Mouse (Mus musculus) stomach, postnatal 0 days (tissue): ENCODE results near the gene Mdm4. TPM values are rescaled to one million over a fixed set of nuclear protein-coding genes. Genes with fewer than 3 reads are reported as not detected.

Experiments
- ATAC-seq: fragments of 200-750 bp; cut with Nextera tagmentation; 2 replicates; pipeline ENCODE4 v1.8.0; 2017; ENCODE audit not compliant: low FRiP score, low TSS enrichment
- DNase-seq: peaks from one replicate; pipeline ENCODE4 v3.0.0-alpha.2; 2016; ENCODE audit warnings: low spot score
- H3K27ac ChIP-seq: fragments of 300-500 bp; sonication (generic); replicated peaks from 2 replicates; pipeline ENCODE4 v1.5.1; 2014; ENCODE audit warnings: mild to moderate bottlenecking, control low read depth
- H3K27me3 ChIP-seq: fragments of 300-500 bp; sonication (generic); 2 replicates; pipeline ENCODE4 v1.6.1; 2014; ENCODE audit warnings: low read length; ENCODE audit not compliant: control insufficient read depth, insufficient read depth
- H3K36me3 ChIP-seq: fragments of 300-500 bp; sonication (generic); 2 replicates; pipeline ENCODE4 v1.6.1; 2014; ENCODE audit warnings: low read length, mixed read lengths; ENCODE audit not compliant: control insufficient read depth, insufficient read depth
- H3K4me1 ChIP-seq: fragments of 300-500 bp; sonication (generic); replicated peaks from 2 replicates; pipeline ENCODE4 v1.6.1; 2014; ENCODE audit warnings: antibody characterized with exemption; ENCODE audit not compliant: control insufficient read depth, insufficient read depth
- H3K4me2 ChIP-seq: fragments of 300-500 bp; sonication (generic); replicated peaks from 2 replicates; pipeline ENCODE4 v1.6.1; 2014; ENCODE audit warnings: low read depth, mild to moderate bottlenecking, control low read depth, moderate library complexity
- H3K4me3 ChIP-seq: fragments of 300-500 bp; sonication (generic); 2 replicates; pipeline ENCODE4 v1.5.1; 2014; ENCODE audit warnings: low read depth, low read length, control low read depth
- H3K9ac ChIP-seq: fragments of 300-500 bp; sonication (generic); 2 replicates; pipeline ENCODE4 v1.6.1; 2014; ENCODE audit warnings: mild to moderate bottlenecking, low read length, control low read depth, mixed read lengths
- H3K9me3 ChIP-seq: fragments of 300-500 bp; sonication (generic); 2 replicates; pipeline ENCODE4 v1.6.1; 2016; ENCODE audit warnings: low read length; ENCODE audit not compliant: control insufficient read depth
- CTCF ChIP-seq: IDR thresholded peaks from 2 replicates; pipeline ENCODE4 v1.5.1; 2016; ENCODE audit warnings: antibody characterized with exemption, low read depth, mild to moderate bottlenecking, moderate library complexity
- EP300 ChIP-seq: optimal IDR thresholded peaks from 2 replicates; pipeline ENCODE3; 2016; ENCODE audit warnings: antibody characterized with exemption
- WGBS: fragments of 180-500 bp; shearing (Covaris S2); extraction: QIAGEN DNeasy Blood & Tissue Kit; methylation state at CpG from one replicate; pipeline ENCODE4 v1.1.7; 2014; 5-methylcytosine and 5-hydroxymethylcytosine counted together
- polyA plus RNA-seq: library from polyadenylated mRNA; unstranded; fragments of >200 nt; fragmentation: Nextera tagmentation; extraction: Ambion mirVana; gene quantifications from 2 replicates; pipeline ENCODE4 v1.2.1, GENCODE M21; 2015

Gene Mdm4
- polyA plus RNA-seq, 1 experiment from 2014 or later = 11.3 TPM

DNA sequence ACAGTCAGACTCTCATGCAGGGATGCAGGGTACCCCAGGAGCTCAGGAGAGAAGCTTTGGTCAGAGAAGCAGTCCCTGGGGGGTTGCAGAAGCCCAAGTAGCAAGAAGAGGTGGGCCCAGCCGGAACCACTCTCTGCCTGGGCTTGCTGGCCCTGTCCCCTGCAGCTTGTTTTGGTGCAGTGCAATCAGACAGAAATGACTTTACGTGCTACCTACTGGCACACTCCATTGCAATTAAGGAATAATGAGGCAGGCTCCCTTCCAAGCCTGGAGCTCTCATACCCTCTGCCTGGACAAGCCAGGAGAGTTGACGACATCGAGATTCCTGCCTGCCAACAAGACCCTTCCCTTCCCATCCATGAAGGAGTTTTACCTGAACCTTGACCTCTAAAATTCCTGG is 100.1 kb downstream of the Mdm4 start:
- ATAC-seq (no peak), DNase-seq (no peak)
- Histone ChIP-seq H3K27ac (no peak overlapping the region), H3K4me2 (no peak overlapping the region), H3K4me1 (no peaks in the 10 kb centered on the region), H3K9ac (no peak overlapping the region), H3K27me3 (no peaks in the 10 kb centered on the region), H3K36me3 (no peaks in the 10 kb centered on the region), H3K9me3 (no peaks in the 10 kb centered on the region), H3K4me3 (no peak overlapping the region)
- WGBS = 68% methylated on average over 4 of the region's 4 CpGs
- TF ChIP-seq EP300 (no peak), CTCF (no peak)

DNA sequence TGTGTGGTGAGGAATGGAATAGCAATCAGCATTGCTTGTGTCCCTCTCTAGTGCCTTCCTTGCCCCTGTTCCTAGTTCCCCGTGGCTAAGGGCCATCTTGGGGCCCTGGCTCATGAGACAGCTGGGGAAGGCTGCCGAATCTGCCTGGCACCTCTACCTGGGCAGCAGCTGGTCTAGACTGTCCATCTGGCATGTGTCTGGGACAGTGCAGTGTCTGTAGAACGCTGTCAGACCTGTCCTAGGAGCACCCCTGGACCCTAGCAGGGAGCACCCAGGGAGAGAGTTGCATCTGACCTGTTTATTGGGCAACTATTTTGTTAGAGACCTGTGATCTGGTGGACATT is 101.5 kb downstream of the Mdm4 start:
- Histone ChIP-seq H3K36me3 (no peaks in the 10 kb centered on the region), H3K27me3 (no peaks in the 10 kb centered on the region), H3K4me2 (no peak overlapping the region), H3K4me3 (no peak overlapping the region), H3K9ac (no peak overlapping the region), H3K4me1 (no peaks in the 10 kb centered on the region), H3K9me3 (no peaks in the 10 kb centered on the region), H3K27ac (no peak overlapping the region)
- DNase-seq (no peak), ATAC-seq (no peak)
- TF ChIP-seq CTCF (no peak), EP300 (no peak)
- WGBS = 48% methylated on average over 3 of the region's 3 CpGs

DNA sequence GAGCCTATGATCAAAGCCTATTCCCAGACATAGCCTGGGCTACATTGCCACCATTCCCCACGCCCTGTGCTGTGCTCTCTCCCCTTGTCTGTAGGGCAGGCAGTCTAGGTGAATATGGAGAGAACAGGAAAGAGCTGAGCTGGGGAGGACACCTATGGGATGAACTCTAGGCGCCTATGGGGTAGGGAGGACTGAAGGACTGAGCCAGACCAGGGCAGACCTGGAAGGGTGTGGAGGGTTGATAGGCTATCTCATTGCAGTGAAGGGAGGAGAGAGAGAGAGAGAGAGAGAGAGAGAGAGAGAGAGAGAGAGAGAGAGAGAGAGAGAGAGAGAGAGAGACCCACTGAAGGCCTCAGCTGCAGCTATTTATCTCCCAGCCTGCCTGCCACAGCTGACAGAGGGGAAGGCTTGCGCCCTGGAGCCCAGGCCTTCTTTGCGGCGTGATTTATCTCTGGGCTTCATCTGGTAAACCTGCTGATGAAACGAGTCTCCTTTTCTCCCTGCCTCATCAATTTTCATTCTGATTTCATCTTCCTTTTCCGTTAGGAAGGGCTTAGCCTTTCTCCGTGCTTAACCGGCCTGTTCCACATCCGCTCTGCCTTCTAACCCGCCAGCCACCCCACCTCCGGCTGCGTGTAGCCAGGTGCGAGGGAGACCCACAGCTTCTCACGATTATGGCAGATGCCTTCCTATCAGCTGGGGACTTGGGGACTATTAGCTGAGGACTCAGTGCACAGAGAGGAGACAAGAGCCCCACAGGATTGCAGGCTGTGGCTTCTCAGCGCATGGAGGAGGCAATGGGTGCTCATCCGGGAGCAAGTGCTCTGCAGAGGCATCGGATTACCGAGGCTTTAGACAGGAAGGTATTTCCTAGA is 102.1 kb downstream of the Mdm4 start:
- TF ChIP-seq CTCF (no peak), EP300 (no peak)
- H3K4me3 ChIP-seq = no peak overlapping the region
- no peaks in the 10 kb centered on the region for H3K4me1 ChIP-seq
- 42% methylated on average over 19 of the region's 19 CpGs for WGBS
- H3K36me3 ChIP-seq = no peaks in the 10 kb centered on the region
- H3K9me3 ChIP-seq = no peaks in the 10 kb centered on the region
- ATAC-seq = no peak
- DNase-seq = no peak
- H3K27ac ChIP-seq = no peak overlapping the region
- no peak overlapping the region for H3K4me2 ChIP-seq
- no peaks in the 10 kb centered on the region for H3K27me3 ChIP-seq
- H3K9ac ChIP-seq = no peak overlapping the region

DNA sequence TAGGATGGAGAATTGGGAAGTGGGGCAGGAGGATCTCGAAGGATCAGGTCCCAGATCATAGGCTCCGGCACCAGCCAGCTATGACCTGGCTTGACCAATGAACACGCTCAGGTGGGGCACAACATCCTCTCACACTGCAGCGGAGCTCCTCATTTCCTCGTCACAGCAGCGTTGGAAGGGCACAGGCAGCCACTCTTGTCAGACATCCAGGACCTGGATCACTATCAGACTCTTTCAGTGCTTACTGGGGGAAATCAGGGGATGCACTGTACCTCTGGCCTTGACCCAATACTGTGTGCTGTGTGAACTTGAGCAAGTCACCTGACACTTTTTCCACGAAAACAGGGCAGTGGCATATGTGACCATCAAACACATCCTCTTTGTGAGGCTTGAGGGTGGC is 105.1 kb downstream of the Mdm4 start:
- DNase-seq (no peak), ATAC-seq (no peak)
- H3K4me2 ChIP-seq = no peak overlapping the region
- no peaks in the 10 kb centered on the region for H3K36me3 ChIP-seq
- H3K4me1 ChIP-seq = no peaks in the 10 kb centered on the region
- H3K27ac ChIP-seq = no peak overlapping the region
- H3K9me3 ChIP-seq = no peaks in the 10 kb centered on the region
- no peak overlapping the region for H3K4me3 ChIP-seq
- WGBS = 73% methylated on average over 7 of the region's 7 CpGs
- TF ChIP-seq CTCF = no peak
- TF ChIP-seq EP300 = no peak
- no peak overlapping the region for H3K9ac ChIP-seq
- H3K27me3 ChIP-seq = no peaks in the 10 kb centered on the region

DNA sequence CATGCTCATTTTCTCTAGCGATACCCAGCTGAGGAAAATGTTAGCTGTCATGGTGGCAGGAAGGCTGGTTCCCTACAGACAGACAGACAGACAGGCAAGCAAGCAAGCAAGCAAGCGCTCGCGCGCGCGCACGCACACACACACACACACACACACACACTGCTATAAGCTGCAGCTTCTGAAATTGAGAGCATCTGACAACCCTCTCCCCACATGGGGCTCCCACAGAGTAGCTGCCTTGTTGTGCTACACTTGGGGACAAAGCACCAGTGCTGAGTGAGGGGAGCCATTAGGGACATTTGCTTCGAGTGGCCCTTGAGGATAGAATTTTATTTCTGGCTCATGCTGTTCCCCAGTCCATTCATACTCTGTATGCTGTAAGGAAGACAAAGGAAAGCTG is 108.1 kb downstream of the Mdm4 start:
- Histone ChIP-seq H3K36me3 (no peaks in the 10 kb centered on the region), H3K4me1 (no peaks in the 10 kb centered on the region), H3K9me3 (no peaks in the 10 kb centered on the region), H3K4me3 (no peak overlapping the region), H3K27me3 (no peaks in the 10 kb centered on the region), H3K27ac (no peak overlapping the region), H3K9ac (no peak overlapping the region), H3K4me2 (no peak overlapping the region)
- ATAC-seq (no peak), DNase-seq (no peak)
- TF ChIP-seq CTCF (no peak), EP300 (no peak)
- 91% methylated on average over 9 of the region's 9 CpGs for WGBS

DNA sequence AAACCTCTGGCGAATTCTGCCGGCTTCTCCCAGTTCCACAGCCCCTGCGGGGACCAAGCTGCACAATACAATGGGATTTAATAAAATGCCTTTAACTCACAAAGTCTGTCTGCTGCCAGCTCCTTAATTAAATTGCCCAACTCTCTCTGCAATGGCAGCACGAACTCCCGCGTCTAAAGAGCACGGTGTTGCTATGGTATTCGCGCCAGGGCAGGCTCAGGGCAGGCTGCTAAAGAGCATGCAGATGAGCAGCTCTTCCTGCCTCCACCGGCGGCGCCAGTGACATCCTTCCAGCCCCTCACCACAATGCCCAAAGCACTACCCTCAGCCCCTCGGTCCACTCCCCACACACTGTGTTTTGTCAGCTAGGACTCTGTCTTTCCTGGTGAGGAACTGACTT is 109.3 kb downstream of the Mdm4 start:
- no peak for TF ChIP-seq CTCF
- TF ChIP-seq EP300 = no peak
- Histone ChIP-seq H3K9ac (no peak overlapping the region), H3K27me3 (no peaks in the 10 kb centered on the region), H3K27ac (no peak overlapping the region), H3K4me2 (no peak overlapping the region), H3K9me3 (no peaks in the 10 kb centered on the region), H3K36me3 (no peaks in the 10 kb centered on the region), H3K4me1 (no peaks in the 10 kb centered on the region), H3K4me3 (no peak overlapping the region)
- WGBS = 25% methylated on average over 13 of the region's 13 CpGs
- DNase-seq (no peak), ATAC-seq (no peak)
